Mouse (Mus musculus) mouse trophoblast stem cell (cell line): ENCODE results near the gene Xrcc3.

Source experiments
- in situ Hi-C, 2 experiments: fragments of 300-500 bp; cut with MseI, MboI; formaldehyde crosslinking; loops; 2 replicates in 1 of 2; 3 replicates in 1 of 2; pipeline ENCODE4 v1.15.1; 2025

Xrcc3 gene

GRCm38 (mm10) chr12:111774845-111775244 is 38.8 kb downstream of the Xrcc3 start:
- in situ Hi-C loops: no loop called here

- in situ Hi-C loops: no loop called here
Observed at GRCm38 (mm10) chr12:111774156-111774555, 39.5 kb downstream of the Xrcc3 start.

- in situ Hi-C loops: no loop called here
Observed at GRCm38 (mm10) chr12:111770651-111771050, 43.0 kb downstream of the Xrcc3 start.

- in situ Hi-C loops: no loop called here
Observed at GRCm38 (mm10) chr12:111769816-111770577, 43.7 kb downstream of the Xrcc3 start.

- in situ Hi-C loops: no loop called here
Observed at GRCm38 (mm10) chr12:111769306-111769705, 44.4 kb downstream of the Xrcc3 start.

- in situ Hi-C loops: no loop called here
Observed at GRCm38 (mm10) chr12:111768322-111768928, 45.2 kb downstream of the Xrcc3 start.

GRCm38 (mm10) chr12:111766313-111767236 is 47.1 kb downstream of the Xrcc3 start:
- in situ Hi-C loops: no loop called here

GRCm38 (mm10) chr12:111762620-111763280 is 50.9 kb downstream of the Xrcc3 start:
- in situ Hi-C loops: no loop called here

- in situ Hi-C loops: no loop called here
Observed at GRCm38 (mm10) chr12:111760306-111760908, 53.3 kb downstream of the Xrcc3 start.

GRCm38 (mm10) chr12:111759176-111760061 is 54.3 kb downstream of the Xrcc3 start:
- in situ Hi-C loops: no loop called here

- in situ Hi-C loops: no loop called here
Observed at GRCm38 (mm10) chr12:111758381-111759175, 55.1 kb downstream of the Xrcc3 start, which contains the start of gene Klc1. Gene Klc1 (plus strand): TSS chr12:111758849.

- in situ Hi-C loops: no loop called here
Observed at GRCm38 (mm10) chr12:111757561-111758325, 55.9 kb downstream of the Xrcc3 start.

- in situ Hi-C loops: no loop called here
Observed at GRCm38 (mm10) chr12:111756698-111757082, 57.0 kb downstream of the Xrcc3 start.

GRCm38 (mm10) chr12:111756082-111756697 is 57.5 kb downstream of the Xrcc3 start:
- in situ Hi-C loops: no loop called here

GRCm38 (mm10) chr12:111755231-111755630 is 58.4 kb downstream of the Xrcc3 start:
- in situ Hi-C loops: no loop called here

- in situ Hi-C loops: no loop called here
Observed at GRCm38 (mm10) chr12:111754710-111755109, 59.0 kb downstream of the Xrcc3 start.

- in situ Hi-C loops: no loop called here
Observed at GRCm38 (mm10) chr12:111753347-111753746, 60.3 kb downstream of the Xrcc3 start.
